In the genomic region with DNA sequence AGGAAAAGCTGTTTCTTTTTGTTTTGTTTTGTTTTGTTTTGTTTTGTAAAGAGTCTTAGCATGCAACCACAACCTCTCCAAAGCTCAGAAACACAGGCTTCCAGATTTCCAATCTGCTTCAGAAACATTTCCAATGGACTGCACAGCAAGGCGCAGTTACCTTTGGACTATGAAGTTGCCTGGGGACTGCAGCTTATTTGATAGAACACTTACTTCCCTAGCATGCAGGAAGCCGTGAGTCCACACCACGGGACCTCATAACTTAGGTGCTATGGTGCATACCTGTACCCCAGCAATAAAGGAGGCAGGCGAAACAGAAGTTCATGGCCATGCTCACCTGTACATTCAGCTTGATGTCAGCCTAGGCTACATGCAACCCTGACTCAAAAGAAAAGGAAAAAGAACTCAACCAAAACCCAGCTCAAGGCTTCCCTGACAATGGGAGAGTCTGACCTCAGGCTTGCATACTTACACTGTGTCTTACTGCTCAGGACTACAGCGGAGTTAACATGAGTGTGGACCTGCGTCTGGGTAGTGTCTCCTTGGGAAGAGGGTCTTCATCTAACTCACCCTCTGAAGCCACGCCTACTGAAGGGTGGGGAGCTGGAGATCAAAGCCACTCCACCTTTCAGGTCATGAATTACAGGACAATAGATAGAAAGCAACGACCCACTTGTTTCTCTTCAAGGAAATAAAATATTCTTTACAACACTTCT, we compare ENCODE assay signal across 23 mouse cellular contexts.
DNase-seq lines count a peak whose midpoint lies in the region; ATAC-seq and TF ChIP-seq lines count a peak whose summit lies in the region.
"Had no signal": no experiment of that assay in that cellular context is flagged by ENCODE, and none has a peak within 500 bp of the region (broad histone marks: within the 10 kb centered on the region; RNA-seq: fewer than 3 reads in every experiment).

No protein-coding gene starts in this region.

- H3K4me3 ChIP-seq in kidney, embryonic 16.5 days (ENCODE audit: low read length) = no peak overlapping the region
- H3K4me3 ChIP-seq in brown adipose tissue, adult 24 weeks (ENCODE audit: insufficient read depth, low read depth, low read length) = no peak overlapping the region
- H3K4me3 ChIP-seq in intestine, postnatal 0 days (ENCODE audit: low read depth, low read length) = no peak overlapping the region
- no peak overlapping the region for H3K4me3 ChIP-seq in stomach, postnatal 0 days (ENCODE audit: low read depth, low read length)
- no peak overlapping the region for H3K4me3 ChIP-seq in thymus, adult 2 months (ENCODE audit: control insufficient read depth, insufficient read depth, low read length)
- H3K4me3 ChIP-seq: forebrain, embryonic 10.5 days; hindbrain, embryonic 13.5 days; liver, embryonic 12.5 days; megakaryocyte, embryonic 14.5 days; midbrain, embryonic 13.5 days; neural tube, embryonic 12.5 days had no signal

- TF ChIP-seq POLR2A in thymus, adult 2 months (IDR thresholded peaks at IDR 0.05; ENCODE audit: control insufficient read depth, extremely low read depth, insufficient read depth, low read length, poor library complexity) = no peak

- no peak for TF ChIP-seq CTCF in intestine, postnatal 0 days (IDR thresholded peaks at IDR 0.05; ENCODE audit: low read depth)
- TF ChIP-seq CTCF in stomach, postnatal 0 days (IDR thresholded peaks at IDR 0.05; ENCODE audit: low read depth) = no peak
- no peak for TF ChIP-seq CTCF in thymus, adult 2 months (IDR thresholded peaks at IDR 0.05; ENCODE audit: borderline replicate concordance, control insufficient read depth, extremely low read depth, insufficient read depth, low read length, poor library complexity)

- no peak overlapping the region for H3K9ac ChIP-seq in kidney, embryonic 16.5 days (replicated peaks; ENCODE audit: low read length)
- no peak overlapping the region for H3K9ac ChIP-seq in intestine, postnatal 0 days (ENCODE audit: low read depth, low read length)
- no peak overlapping the region for H3K9ac ChIP-seq in stomach, postnatal 0 days (ENCODE audit: low read length)
- H3K9ac ChIP-seq: hindbrain, embryonic 13.5 days; liver, embryonic 12.5 days; lung, embryonic 14.5 days; midbrain, embryonic 13.5 days; neural tube, embryonic 12.5 days had no signal

- no peaks in the 10 kb centered on the region for H3K9me3 ChIP-seq in kidney, embryonic 16.5 days (ENCODE audit: low read length)
- H3K9me3 ChIP-seq in intestine, postnatal 0 days (ENCODE audit: control insufficient read depth) = no peaks in the 10 kb centered on the region
- no peaks in the 10 kb centered on the region for H3K9me3 ChIP-seq in stomach, postnatal 0 days (ENCODE audit: control insufficient read depth, low read length)
- H3K9me3 ChIP-seq: forebrain, embryonic 10.5 days; hindbrain, embryonic 13.5 days; liver, embryonic 12.5 days; megakaryocyte, embryonic 14.5 days; midbrain, embryonic 13.5 days; neural tube, embryonic 12.5 days had no signal

- H3K4me2 ChIP-seq in kidney, embryonic 16.5 days (replicated peaks; ENCODE audit: low read depth, low read length) = no peak overlapping the region
- peak overlapping the region; percentile 28 for H3K4me2 ChIP-seq in intestine, postnatal 0 days (replicated peaks; ENCODE audit: low read depth)
- no peak overlapping the region for H3K4me2 ChIP-seq in stomach, postnatal 0 days (replicated peaks; ENCODE audit: low read depth)
- H3K4me2 ChIP-seq: hindbrain, embryonic 13.5 days; liver, embryonic 12.5 days; lung, embryonic 14.5 days; midbrain, embryonic 13.5 days; neural tube, embryonic 12.5 days had no signal

- DNase-seq in kidney, postnatal 36 days = no peak
- DNase-seq in stomach, postnatal 0 days (ENCODE audit: low spot score) = no peak
- DNase-seq in thymus, adult 2 months = no peak
- DNase-seq: B cell, adult 2 months; cerebellum, adult 8-10 months; gastrocnemius, postnatal 25 days; kidney, postnatal 10 days; layer of hippocampus, postnatal 36 days; lung, embryonic 14.5 days; retina, postnatal 1 day; right cerebral cortex, postnatal 25 days had no signal

- H3K4me1 ChIP-seq in kidney, embryonic 16.5 days (ENCODE audit: insufficient read depth, low read length) = peaks cover 50% of the 10 kb centered on the region
- H3K4me1 ChIP-seq in brown adipose tissue, adult 24 weeks (ENCODE audit: control insufficient read depth, insufficient read depth, insufficient read length, low read length) = peaks cover 35% of the 10 kb centered on the region
- peaks cover 4% of the 10 kb centered on the region; the same call in 1 of the 2 replicates for H3K4me1 ChIP-seq in intestine, postnatal 0 days (replicated peaks; ENCODE audit: control insufficient read depth, insufficient read depth, low read length)
- H3K4me1 ChIP-seq in stomach, postnatal 0 days (replicated peaks; ENCODE audit: control insufficient read depth, insufficient read depth) = no peaks in the 10 kb centered on the region; the same call in 1 of the 2 replicates
- H3K4me1 ChIP-seq in thymus, adult 2 months (replicated peaks; ENCODE audit: control insufficient read depth, insufficient read depth, low read length) = peaks cover 4% of the 10 kb centered on the region

- no peak for TF ChIP-seq EP300 in stomach, postnatal 0 days (optimal IDR thresholded peaks at IDR 0.05)

- H3K27me3 ChIP-seq in kidney, embryonic 16.5 days (ENCODE audit: insufficient read depth, low read length) = no peaks in the 10 kb centered on the region
- no peaks in the 10 kb centered on the region for H3K27me3 ChIP-seq in intestine, postnatal 0 days (replicated peaks; ENCODE audit: control insufficient read depth, insufficient read depth, low read length)
- no peaks in the 10 kb centered on the region for H3K27me3 ChIP-seq in stomach, postnatal 0 days (ENCODE audit: control insufficient read depth, insufficient read depth, low read length)
- no peaks in the 10 kb centered on the region for H3K27me3 ChIP-seq in thymus, adult 2 months (ENCODE audit: control insufficient read depth, insufficient read depth, low read length)
- H3K27me3 ChIP-seq: CH12.LX; hindbrain, embryonic 13.5 days; liver, embryonic 12.5 days; megakaryocyte, embryonic 14.5 days; midbrain, embryonic 13.5 days; neural tube, embryonic 12.5 days had no signal

- 51% methylated on average over 8 of the region's 8 CpGs for WGBS in kidney, embryonic 16.5 days
- 36% methylated on average over 8 of the region's 8 CpGs for WGBS in intestine, postnatal 0 days
- 67% methylated on average over 8 of the region's 8 CpGs for WGBS in stomach, postnatal 0 days
- 86% methylated on average over 8 of the region's 8 CpGs for WGBS in thymus, adult 2 months

- H3K36me3 ChIP-seq in kidney, embryonic 16.5 days (ENCODE audit: insufficient read depth, low read length) = no peaks in the 10 kb centered on the region
- H3K36me3 ChIP-seq in intestine, postnatal 0 days (ENCODE audit: control insufficient read depth, insufficient read depth) = no peaks in the 10 kb centered on the region
- no peaks in the 10 kb centered on the region for H3K36me3 ChIP-seq in stomach, postnatal 0 days (ENCODE audit: control insufficient read depth, insufficient read depth, low read length)
- no peaks in the 10 kb centered on the region for H3K36me3 ChIP-seq in thymus, adult 2 months (ENCODE audit: control insufficient read depth, insufficient read depth, low read length)
- H3K36me3 ChIP-seq: hindbrain, embryonic 13.5 days; liver, embryonic 12.5 days; midbrain, embryonic 13.5 days; neural tube, embryonic 12.5 days had no signal

- peak; percentile 36; the same call in 1 of the 2 replicates for ATAC-seq in kidney, embryonic 16.5 days (ENCODE audit: low FRiP score, low TSS enrichment)
- ATAC-seq in intestine, postnatal 0 days = peak; percentile 79
- 0 out of 2 replicates have a peak, but pooled peaks have one; percentile 53 for ATAC-seq in stomach, postnatal 0 days (ENCODE audit: low FRiP score, low TSS enrichment)
- no peak for ATAC-seq in megakaryocyte, adult 5-6 weeks (ENCODE audit: poor library complexity, severe bottlenecking)
- ATAC-seq: forebrain, embryonic 16.5 days; liver, embryonic 12.5 days; midbrain, embryonic 13.5 days had no signal

- 0 out of 2 replicates have a peak overlapping the region, but pooled peaks have one; percentile 36 for H3K27ac ChIP-seq in kidney, embryonic 16.5 days (ENCODE audit: low read length)
- H3K27ac ChIP-seq in brown adipose tissue, adult 24 weeks (replicated peaks; ENCODE audit: low read depth, low read length) = peak overlapping the region; percentile 36
- peak overlapping the region; percentile 74 for H3K27ac ChIP-seq in intestine, postnatal 0 days (ENCODE audit: low read depth, low read length)
- peak overlapping the region; percentile 15; the same call in 1 of the 2 replicates for H3K27ac ChIP-seq in stomach, postnatal 0 days (replicated peaks)
- no peak overlapping the region for H3K27ac ChIP-seq in thymus, adult 2 months (ENCODE audit: control insufficient read depth, insufficient read depth, low read length)
- H3K27ac ChIP-seq: forebrain, embryonic 10.5 days; hindbrain, embryonic 13.5 days; liver, embryonic 12.5 days; midbrain, embryonic 13.5 days; neural tube, embryonic 12.5 days had no signal
